Mouse (Mus musculus): ENCODE measurements at regions not wholly inside any gene's neighbourhood (a gene's known extent, or its start where the extent isn't known, plus 50 kb on each side); places are given as distances from the start of the nearest gene placed in this dataset.
"Not testable (repeated sequence)": the region's sequence is repeated elsewhere in the genome, so short reads cannot be mapped to it uniquely, and the experiment has no call there.

GRCm38 (mm10) chr9:90618154-90618553 is 347.6 kb upstream of the Tbc1d2b start:
- no peaks in the 10 kb centered on the region for H3K27me3 ChIP-seq (replicated peaks; ENCODE audit: control insufficient read depth, insufficient read depth, low read length)
- H3K9ac ChIP-seq (ENCODE audit: low read depth, low read length) = no peak overlapping the region
- H3K4me3 ChIP-seq (ENCODE audit: low read depth, low read length) = no peak overlapping the region
- H3K9me3 ChIP-seq (ENCODE audit: control insufficient read depth) = no peaks in the 10 kb centered on the region
- WGBS = 85% methylated on average over 7 of the region's 7 CpGs
- no peaks in the 10 kb centered on the region for H3K36me3 ChIP-seq (ENCODE audit: control insufficient read depth, insufficient read depth)
- H3K27ac ChIP-seq (ENCODE audit: low read depth, low read length) = no peak overlapping the region
- no peak overlapping the region for H3K4me2 ChIP-seq (replicated peaks; ENCODE audit: low read depth)
- no peaks in the 10 kb centered on the region for H3K4me1 ChIP-seq (replicated peaks; ENCODE audit: control insufficient read depth, insufficient read depth, low read length)
- ATAC-seq = no peak
- no peak for TF ChIP-seq CTCF (IDR thresholded peaks at IDR 0.05; ENCODE audit: low read depth)

GRCm38 (mm10) chr9:90597894-90598293 is 327.3 kb upstream of the Tbc1d2b start:
- H3K4me1 ChIP-seq (replicated peaks; ENCODE audit: control insufficient read depth, insufficient read depth, low read length) = no peaks in the 10 kb centered on the region
- H3K27me3 ChIP-seq (replicated peaks; ENCODE audit: control insufficient read depth, insufficient read depth, low read length) = no peaks in the 10 kb centered on the region
- 58% methylated on average over 4 of the region's 4 CpGs for WGBS
- no peaks in the 10 kb centered on the region for H3K36me3 ChIP-seq (ENCODE audit: control insufficient read depth, insufficient read depth)
- TF ChIP-seq CTCF (IDR thresholded peaks at IDR 0.05; ENCODE audit: low read depth) = no peak
- no peak for ATAC-seq
- H3K9ac ChIP-seq (ENCODE audit: low read depth, low read length) = no peak overlapping the region
- no peak overlapping the region for H3K4me2 ChIP-seq (replicated peaks; ENCODE audit: low read depth)
- H3K27ac ChIP-seq (ENCODE audit: low read depth, low read length) = no peak overlapping the region
- no peaks in the 10 kb centered on the region for H3K9me3 ChIP-seq (ENCODE audit: control insufficient read depth)
- H3K4me3 ChIP-seq (ENCODE audit: low read depth, low read length) = no peak overlapping the region

- 94% methylated on average over 1 of the region's 1 CpGs for WGBS
- ATAC-seq = no peak
- TF ChIP-seq CTCF (IDR thresholded peaks at IDR 0.05; ENCODE audit: low read depth) = no peak
These were observed 286.1 kb upstream of the Tbc1d2b start for GRCm38 (mm10) chr9:90556742-90557141.

GRCm38 (mm10) chr9:90556216-90556615 is 285.6 kb upstream of the Tbc1d2b start:
- TF ChIP-seq CTCF (IDR thresholded peaks at IDR 0.05; ENCODE audit: low read depth) = no peak
- no peak for ATAC-seq
- H3K27ac ChIP-seq (ENCODE audit: low read depth, low read length) = no peak overlapping the region
- 80% methylated on average over 3 of the region's 3 CpGs for WGBS
- H3K4me3 ChIP-seq (ENCODE audit: low read depth, low read length) = no peak overlapping the region
- no peaks in the 10 kb centered on the region for H3K27me3 ChIP-seq (replicated peaks; ENCODE audit: control insufficient read depth, insufficient read depth, low read length)
- no peak overlapping the region for H3K4me2 ChIP-seq (replicated peaks; ENCODE audit: low read depth)
- no peaks in the 10 kb centered on the region for H3K9me3 ChIP-seq (ENCODE audit: control insufficient read depth)
- no peaks in the 10 kb centered on the region for H3K4me1 ChIP-seq (replicated peaks; ENCODE audit: control insufficient read depth, insufficient read depth, low read length)
- H3K36me3 ChIP-seq (ENCODE audit: control insufficient read depth, insufficient read depth) = no peaks in the 10 kb centered on the region
- H3K9ac ChIP-seq (ENCODE audit: low read depth, low read length) = no peak overlapping the region

More at GRCm38 (mm10) chr9:90556742-90557141, 286.1 kb upstream of the Tbc1d2b start:
- H3K36me3 ChIP-seq (ENCODE audit: control insufficient read depth, insufficient read depth) = no peaks in the 10 kb centered on the region
- H3K4me1 ChIP-seq (replicated peaks; ENCODE audit: control insufficient read depth, insufficient read depth, low read length) = no peaks in the 10 kb centered on the region
- H3K4me2 ChIP-seq (replicated peaks; ENCODE audit: low read depth) = no peak overlapping the region
- no peak overlapping the region for H3K9ac ChIP-seq (ENCODE audit: low read depth, low read length)
- no peak overlapping the region for H3K4me3 ChIP-seq (ENCODE audit: low read depth, low read length)
- no peak overlapping the region for H3K27ac ChIP-seq (ENCODE audit: low read depth, low read length)
- no peaks in the 10 kb centered on the region for H3K27me3 ChIP-seq (replicated peaks; ENCODE audit: control insufficient read depth, insufficient read depth, low read length)
- no peaks in the 10 kb centered on the region for H3K9me3 ChIP-seq (ENCODE audit: control insufficient read depth)

- Histone ChIP-seq H3K27ac (ENCODE audit: low read depth, low read length) (no peak overlapping the region), H3K36me3 (ENCODE audit: control insufficient read depth, insufficient read depth) (no peaks in the 10 kb centered on the region), H3K4me3 (ENCODE audit: low read depth, low read length) (no peak overlapping the region), H3K27me3 (replicated peaks; ENCODE audit: control insufficient read depth, insufficient read depth, low read length) (no peaks in the 10 kb centered on the region), H3K9ac (ENCODE audit: low read depth, low read length) (no peak overlapping the region), H3K4me2 (replicated peaks; ENCODE audit: low read depth) (no peak overlapping the region), H3K9me3 (ENCODE audit: control insufficient read depth) (no peaks in the 10 kb centered on the region), H3K4me1 (replicated peaks; ENCODE audit: control insufficient read depth, insufficient read depth, low read length) (no peaks in the 10 kb centered on the region)
- WGBS = 73% methylated on average over 1 of the region's 1 CpGs
- no peak for TF ChIP-seq CTCF (IDR thresholded peaks at IDR 0.05; ENCODE audit: low read depth)
- no peak for ATAC-seq
These were observed 277.3 kb upstream of the Tbc1d2b start for GRCm38 (mm10) chr9:90547931-90548330.

GRCm38 (mm10) chr9:90546720-90547119 is 276.1 kb upstream of the Tbc1d2b start:
- no peaks in the 10 kb centered on the region for H3K9me3 ChIP-seq (ENCODE audit: control insufficient read depth)
- no peak for TF ChIP-seq CTCF (IDR thresholded peaks at IDR 0.05; ENCODE audit: low read depth)

GRCm38 (mm10) chr9:90537683-90538082 is 267.1 kb upstream of the Tbc1d2b start:
- H3K4me2 ChIP-seq (replicated peaks; ENCODE audit: low read depth); H3K9me3 ChIP-seq (ENCODE audit: control insufficient read depth); H3K4me1 ChIP-seq (replicated peaks; ENCODE audit: control insufficient read depth, insufficient read depth, low read length); H3K36me3 ChIP-seq (ENCODE audit: control insufficient read depth, insufficient read depth); ATAC-seq; H3K4me3 ChIP-seq (ENCODE audit: low read depth, low read length); H3K27me3 ChIP-seq (replicated peaks; ENCODE audit: control insufficient read depth, insufficient read depth, low read length); H3K27ac ChIP-seq (ENCODE audit: low read depth, low read length); H3K9ac ChIP-seq (ENCODE audit: low read depth, low read length): not testable (repeated sequence)
- 54% methylated on average over 8 of the region's 8 CpGs for WGBS

More at GRCm38 (mm10) chr9:90546720-90547119, 276.1 kb upstream of the Tbc1d2b start:
- Histone ChIP-seq H3K9ac (ENCODE audit: low read depth, low read length) (no peak overlapping the region), H3K27me3 (replicated peaks; ENCODE audit: control insufficient read depth, insufficient read depth, low read length) (no peaks in the 10 kb centered on the region), H3K36me3 (ENCODE audit: control insufficient read depth, insufficient read depth) (no peaks in the 10 kb centered on the region), H3K27ac (ENCODE audit: low read depth, low read length) (no peak overlapping the region), H3K4me2 (replicated peaks; ENCODE audit: low read depth) (no peak overlapping the region), H3K4me3 (ENCODE audit: low read depth, low read length) (no peak overlapping the region), H3K4me1 (replicated peaks; ENCODE audit: control insufficient read depth, insufficient read depth, low read length) (no peaks in the 10 kb centered on the region)
- no peak for ATAC-seq
